In the genomic region with DNA sequence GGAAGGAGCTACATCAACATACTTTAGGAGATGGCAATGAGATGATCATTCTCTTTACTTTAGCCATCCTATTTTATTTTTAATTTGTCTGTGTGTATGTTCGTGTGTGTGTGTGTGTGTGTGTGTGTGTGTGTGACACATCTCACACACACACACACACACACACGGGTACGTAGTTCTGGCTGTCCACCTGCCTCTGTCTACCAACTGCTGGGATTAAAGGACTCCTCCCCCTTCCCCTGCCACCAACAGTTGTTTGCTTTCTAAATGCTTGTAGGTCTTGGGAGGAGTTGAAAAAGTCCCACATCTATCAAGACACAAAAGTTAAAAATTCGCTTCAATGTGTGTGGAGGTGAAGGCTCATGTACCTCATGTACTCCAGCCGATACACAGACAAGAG, we compare ENCODE assay signal across 28 mouse cellular contexts. TPM values are rescaled to one million over a fixed set of nuclear protein-coding genes. Genes with fewer than 3 reads are reported as not detected.
"Had no signal": no experiment of that assay in that cellular context is flagged by ENCODE, and none has a peak within 500 bp of the region (broad histone marks: within the 10 kb centered on the region; RNA-seq: fewer than 3 reads in every experiment).

No protein-coding gene starts in this region.

- H3K9me3 ChIP-seq: embryonic facial prominence, embryonic 12.5 days; embryonic facial prominence, embryonic 13.5 days; embryonic facial prominence, embryonic 15.5 days; forebrain, embryonic 10.5 days; forebrain, embryonic 12.5 days; forebrain, embryonic 13.5 days; forebrain, embryonic 15.5 days; heart, embryonic 10.5 days had no signal

- DNase-seq: cerebellum, adult 8-10 months; cerebellum, adult 9-10 months; cerebellum, adult 9-11 months; cerebellum, postnatal 10 days; cerebellum, postnatal 14 days; cerebellum, postnatal 25 days; cerebellum, postnatal 36 days; embryo, embryonic 11 days; forebrain, postnatal 0 days; gastrocnemius, adult 2 months; gastrocnemius, postnatal 10 days; gastrocnemius, postnatal 14 days; gastrocnemius, postnatal 25 days; gastrocnemius, postnatal 36 days; heart, adult 11 months; heart, adult 18-20 months; heart, adult 2 months had no signal

- H3K4me3 ChIP-seq: embryonic facial prominence, embryonic 12.5 days; embryonic facial prominence, embryonic 13.5 days; embryonic facial prominence, embryonic 15.5 days; erythroblast, embryonic 14.5 days; forebrain, embryonic 10.5 days; forebrain, embryonic 12.5 days; forebrain, embryonic 13.5 days; forebrain, embryonic 15.5 days; gastrocnemius, adult 2 months; heart, adult 2 months; heart, embryonic 10.5 days had no signal

- ATAC-seq: forebrain, embryonic 13.5 days; forebrain, embryonic 14.5 days; forebrain, embryonic 15.5 days; forebrain, embryonic 16.5 days; forebrain, postnatal 0 days had no signal

- H3K4me2 ChIP-seq: embryonic facial prominence, embryonic 12.5 days; embryonic facial prominence, embryonic 13.5 days; embryonic facial prominence, embryonic 15.5 days; forebrain, embryonic 12.5 days; forebrain, embryonic 13.5 days; forebrain, embryonic 15.5 days had no signal

- H3K27me3 ChIP-seq: embryonic facial prominence, embryonic 12.5 days; embryonic facial prominence, embryonic 13.5 days; embryonic facial prominence, embryonic 15.5 days; forebrain, embryonic 12.5 days; forebrain, embryonic 13.5 days; forebrain, embryonic 15.5 days had no signal

- H3K9ac ChIP-seq: embryonic facial prominence, embryonic 12.5 days; embryonic facial prominence, embryonic 13.5 days; embryonic facial prominence, embryonic 15.5 days; forebrain, embryonic 12.5 days; forebrain, embryonic 13.5 days; forebrain, embryonic 15.5 days; forebrain, postnatal 0 days had no signal

- H3K4me1 ChIP-seq: embryonic facial prominence, embryonic 12.5 days; embryonic facial prominence, embryonic 13.5 days; embryonic facial prominence, embryonic 15.5 days; forebrain, embryonic 10.5 days; forebrain, embryonic 12.5 days; forebrain, embryonic 13.5 days; forebrain, embryonic 15.5 days; heart, embryonic 10.5 days had no signal

- H3K27ac ChIP-seq: embryonic facial prominence, embryonic 12.5 days; embryonic facial prominence, embryonic 13.5 days; embryonic facial prominence, embryonic 15.5 days; forebrain, embryonic 10.5 days; forebrain, embryonic 12.5 days; forebrain, embryonic 13.5 days; forebrain, embryonic 15.5 days; gastrocnemius, adult 2 months; heart, adult 2 months; heart, embryonic 10.5 days had no signal

RNA-seq across cellular contexts. Expression of gene Serpind1, which starts 6.4 kb away (rescaled TPM):
- polyA plus RNA-seq: erythroblast, embryonic 14.5 days had no signal
